Mouse (Mus musculus) C2C12 (cell line): ENCODE results near the gene Olfr593. TPM values are rescaled to one million over a fixed set of nuclear protein-coding genes. Genes with fewer than 3 reads are reported as not detected.

Source experiments
- microRNA-seq: library from miRNA; unstranded; fragments of <30 nt; microRNA quantifications from one replicate; pipeline ENCODE4, GENCODE M21; 2019; ENCODE audit warnings: borderline microRNAs expressed
- polyA plus RNA-seq: library from polyadenylated mRNA; unstranded; fragments of >200 nt; fragmentation: generic; extraction: Trizol; gene quantifications from one replicate; pipeline ENCODE4 v1.2.1, GENCODE M21; 2012; ENCODE audit warnings: missing spikeins

Gene Olfr593
- polyA plus RNA-seq, 1 experiment: not detected

Small RNA genes lying within 50 kb of the gene (microRNA-seq; reads per million reads assigned to microRNA genes)
- gene Gm25171: not detected

Other genes with a start within 250 kb of the Olfr593 start
- gene Olfr576, start 249.2 kb upstream of the Olfr593 start, polyA plus RNA-seq: not detected
- not detected for gene Olfr577, start 235.9 kb upstream of the Olfr593 start, polyA plus RNA-seq
- gene Olfr578, start 222.5 kb upstream of the Olfr593 start, polyA plus RNA-seq: not detected
- not detected for gene Olfr582, start 173.8 kb upstream of the Olfr593 start, polyA plus RNA-seq
- gene Olfr583, start 160.6 kb upstream of the Olfr593 start, polyA plus RNA-seq: not detected
- gene Olfr584, start 130.0 kb upstream of the Olfr593 start, polyA plus RNA-seq: not detected
- not detected for gene Olfr585, start 114.1 kb upstream of the Olfr593 start, polyA plus RNA-seq
- not detected for gene Olfr586, start 86.2 kb upstream of the Olfr593 start, polyA plus RNA-seq
- not detected for gene Olfr588-ps1, start 71.0 kb upstream of the Olfr593 start, polyA plus RNA-seq
- gene Olfr589, start 55.5 kb upstream of the Olfr593 start, polyA plus RNA-seq: not detected
- not detected for gene Olfr591, start 33.5 kb upstream of the Olfr593 start, polyA plus RNA-seq
- not detected for gene Olfr592, start 27.1 kb upstream of the Olfr593 start, polyA plus RNA-seq
- gene Olfr594, start 5.1 kb downstream of the Olfr593 start, polyA plus RNA-seq: not detected
- gene Usp17ld, start 40.6 kb downstream of the Olfr593 start, polyA plus RNA-seq: not detected
- not detected for gene Olfr596, start 93.8 kb downstream of the Olfr593 start, polyA plus RNA-seq
- gene Olfr597, start 104.5 kb downstream of the Olfr593 start, polyA plus RNA-seq: not detected
- not detected for gene Olfr598, start 111.7 kb downstream of the Olfr593 start, polyA plus RNA-seq
- not detected for gene Olfr599, start 124.1 kb downstream of the Olfr593 start, polyA plus RNA-seq
- not detected for gene Olfr600, start 137.8 kb downstream of the Olfr593 start, polyA plus RNA-seq
- not detected for gene Olfr601, start 150.8 kb downstream of the Olfr593 start, polyA plus RNA-seq
- gene Olfr603, start 174.3 kb downstream of the Olfr593 start, polyA plus RNA-seq: not detected
- gene Usp17lc, start 203.2 kb downstream of the Olfr593 start, polyA plus RNA-seq: 0.08 TPM
- gene Olfr605, start 233.6 kb downstream of the Olfr593 start, polyA plus RNA-seq: not detected
- not detected for gene Olfr606, start 237.2 kb downstream of the Olfr593 start, polyA plus RNA-seq